Mouse (Mus musculus) adrenal gland, postnatal 14 days (tissue): ENCODE data around the gene Neurl3. TPM values are rescaled to one million over a fixed set of nuclear protein-coding genes. Genes with fewer than 3 reads are reported as not detected.

Experiments used
- total RNA-seq: library from RNA; stranded (reverse); gene quantifications from 2 replicates; pipeline ENCODE4 v1.2.3, GENCODE M21; 2021

The Neurl3 gene
- total RNA-seq, 1 experiment from 2014 or later = 4.0 TPM

Other genes starting within 250 kb of the Neurl3 start
- gene Hs6st1, start 206.3 kb downstream of the Neurl3 start, total RNA-seq = 71.6 and 89.0 TPM in 2 replicates
- 42.8 and 45.7 TPM in 2 replicates for gene Uggt1, start 30.0 kb downstream of the Neurl3 start, total RNA-seq
- gene Arid5a, start 33.1 kb upstream of the Neurl3 start, total RNA-seq = 6.0 and 10.6 TPM in 2 replicates
- gene Kansl3, start 94.5 kb upstream of the Neurl3 start, total RNA-seq = 86.5 and 103 TPM in 2 replicates
- 0.11 TPM in 1 of 2 replicates, not detected in the other for gene Fer1l5, start 97.6 kb upstream of the Neurl3 start, total RNA-seq
- 26.2 and 30.7 TPM in 2 replicates for gene Lman2l, start 170.6 kb upstream of the Neurl3 start, total RNA-seq
- gene Cnnm4, start 196.9 kb upstream of the Neurl3 start, total RNA-seq = 4.2 and 4.6 TPM in 2 replicates
- gene Cnnm3, start 237.2 kb upstream of the Neurl3 start, total RNA-seq = 26.3 and 27.5 TPM in 2 replicates